10 mouse cellular contexts compared by ENCODE assay signal in the genomic region with DNA sequence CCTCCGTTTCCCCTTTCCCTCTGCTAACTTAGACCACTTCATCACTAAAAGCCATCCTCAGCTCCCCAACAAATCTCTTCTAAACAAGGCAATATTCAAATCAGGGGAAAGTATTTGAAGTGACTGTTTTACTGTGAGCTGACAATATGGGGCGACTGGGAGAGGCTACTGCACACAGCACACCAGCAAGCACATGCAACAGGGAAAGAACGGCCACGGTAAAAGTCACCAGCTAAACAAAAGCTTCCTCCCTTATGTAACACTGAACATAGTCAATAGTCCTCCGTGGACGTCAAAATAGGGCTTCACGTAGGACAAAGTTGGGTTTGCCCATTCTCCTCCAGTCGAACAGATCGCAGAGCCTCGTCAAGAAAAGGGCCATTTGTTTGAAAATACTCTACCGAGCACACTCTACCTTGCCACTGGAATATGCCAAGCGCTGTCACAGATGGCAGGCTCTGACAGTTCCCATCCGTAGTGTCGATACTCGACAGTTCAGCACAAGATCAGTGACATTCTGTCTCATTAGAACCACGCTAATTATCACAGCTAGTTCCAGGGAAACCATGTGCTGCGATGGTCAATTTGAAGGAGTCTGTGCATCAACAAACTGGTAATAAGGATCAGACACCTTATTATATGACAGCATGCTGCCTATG.
DNase-seq lines count a peak whose midpoint lies in the region; ATAC-seq lines count a peak whose summit lies in the region.
"Had no signal": no experiment of that assay in that cellular context is flagged by ENCODE, and none has a peak within 500 bp of the region (broad histone marks: within the 10 kb centered on the region; RNA-seq: fewer than 3 reads in every experiment).

No protein-coding gene starts in this region.

- WGBS in neural tube, embryonic 12.5 days, result 79% methylated on average over 17 of the region's 17 CpGs
- 45% methylated on average over 17 of the region's 17 CpGs for WGBS in limb, embryonic 10.5 days
- 40% methylated on average over 17 of the region's 17 CpGs for WGBS in neural tube, embryonic 15.5 days

- H3K4me3 ChIP-seq in neural tube, embryonic 12.5 days, result no peak overlapping the region
- peak overlapping the region; percentile 31 for H3K4me3 ChIP-seq in limb, embryonic 10.5 days
- peak overlapping the region; percentile 30 for H3K4me3 ChIP-seq in neural tube, embryonic 15.5 days (replicated peaks)
- H3K4me3 ChIP-seq: liver, embryonic 13.5 days had no signal

- H3K27ac ChIP-seq in neural tube, embryonic 12.5 days, result no peak overlapping the region
- H3K27ac ChIP-seq in limb, embryonic 10.5 days, result no peak overlapping the region
- H3K27ac ChIP-seq in neural tube, embryonic 15.5 days (replicated peaks), result peak overlapping the region; percentile 78
- H3K27ac ChIP-seq: liver, embryonic 13.5 days had no signal

- DNase-seq in cerebellum, adult 8-10 months, result peak; percentile 9
- DNase-seq in cerebellum, adult 9-11 months, result no peak
- DNase-seq in neural tube, embryonic 10.5 days (ENCODE audit: extremely low spot score, low spot score), result no peak
- no peak for DNase-seq in limb, embryonic 10.5 days (ENCODE audit: low spot score)
- DNase-seq in spleen, postnatal 4 days (ENCODE audit: low spot score in 2 of 2), result no peak
- DNase-seq in right cerebral cortex, postnatal 14 days, result no peak
- DNase-seq: kidney, postnatal 36 days; liver, embryonic 13.5 days had no signal

- ATAC-seq in neural tube, embryonic 12.5 days (ENCODE audit: low FRiP score, low read depth), result no peak; the same call in 1 of the 2 replicates
- ATAC-seq in neural tube, embryonic 15.5 days (ENCODE audit: low FRiP score), result peak; percentile 57

- H3K9ac ChIP-seq in neural tube, embryonic 12.5 days, result no peak overlapping the region
- H3K9ac ChIP-seq in neural tube, embryonic 15.5 days (replicated peaks), result peak overlapping the region; percentile 46; the same call in 1 of the 2 replicates
- H3K9ac ChIP-seq: liver, embryonic 13.5 days had no signal

- no peaks in the 10 kb centered on the region for H3K9me3 ChIP-seq in neural tube, embryonic 12.5 days
- H3K9me3 ChIP-seq in limb, embryonic 10.5 days (replicated peaks), result no peaks in the 10 kb centered on the region
- no peaks in the 10 kb centered on the region for H3K9me3 ChIP-seq in neural tube, embryonic 15.5 days (replicated peaks)
- H3K9me3 ChIP-seq: liver, embryonic 13.5 days had no signal

- no peaks in the 10 kb centered on the region for H3K4me1 ChIP-seq in neural tube, embryonic 12.5 days
- H3K4me1 ChIP-seq in limb, embryonic 10.5 days, result peaks cover 32% of the 10 kb centered on the region
- peaks cover 22% of the 10 kb centered on the region for H3K4me1 ChIP-seq in neural tube, embryonic 15.5 days
- H3K4me1 ChIP-seq: liver, embryonic 13.5 days had no signal

- H3K36me3 ChIP-seq in neural tube, embryonic 12.5 days, result peaks cover 10% of the 10 kb centered on the region; the same call in 1 of the 2 replicates
- H3K36me3 ChIP-seq in limb, embryonic 10.5 days, result no peaks in the 10 kb centered on the region
- no peaks in the 10 kb centered on the region for H3K36me3 ChIP-seq in neural tube, embryonic 15.5 days
- H3K36me3 ChIP-seq: liver, embryonic 13.5 days had no signal

- H3K27me3 ChIP-seq in neural tube, embryonic 12.5 days (replicated peaks), result no peaks in the 10 kb centered on the region
- peaks cover 66% of the 10 kb centered on the region for H3K27me3 ChIP-seq in limb, embryonic 10.5 days (ENCODE audit: low read depth, poor library complexity, severe bottlenecking)
- no peaks in the 10 kb centered on the region for H3K27me3 ChIP-seq in neural tube, embryonic 15.5 days (replicated peaks)
- H3K27me3 ChIP-seq: liver, embryonic 13.5 days had no signal

- peak overlapping the region; percentile 43; the same call in 1 of the 2 replicates for H3K4me2 ChIP-seq in neural tube, embryonic 12.5 days (replicated peaks)
- peak overlapping the region; percentile 58 for H3K4me2 ChIP-seq in neural tube, embryonic 15.5 days
- H3K4me2 ChIP-seq: liver, embryonic 13.5 days had no signal
